Mouse (Mus musculus): ENCODE measurements around the gene Lyrm9.

Lyrm9 gene

DNA sequence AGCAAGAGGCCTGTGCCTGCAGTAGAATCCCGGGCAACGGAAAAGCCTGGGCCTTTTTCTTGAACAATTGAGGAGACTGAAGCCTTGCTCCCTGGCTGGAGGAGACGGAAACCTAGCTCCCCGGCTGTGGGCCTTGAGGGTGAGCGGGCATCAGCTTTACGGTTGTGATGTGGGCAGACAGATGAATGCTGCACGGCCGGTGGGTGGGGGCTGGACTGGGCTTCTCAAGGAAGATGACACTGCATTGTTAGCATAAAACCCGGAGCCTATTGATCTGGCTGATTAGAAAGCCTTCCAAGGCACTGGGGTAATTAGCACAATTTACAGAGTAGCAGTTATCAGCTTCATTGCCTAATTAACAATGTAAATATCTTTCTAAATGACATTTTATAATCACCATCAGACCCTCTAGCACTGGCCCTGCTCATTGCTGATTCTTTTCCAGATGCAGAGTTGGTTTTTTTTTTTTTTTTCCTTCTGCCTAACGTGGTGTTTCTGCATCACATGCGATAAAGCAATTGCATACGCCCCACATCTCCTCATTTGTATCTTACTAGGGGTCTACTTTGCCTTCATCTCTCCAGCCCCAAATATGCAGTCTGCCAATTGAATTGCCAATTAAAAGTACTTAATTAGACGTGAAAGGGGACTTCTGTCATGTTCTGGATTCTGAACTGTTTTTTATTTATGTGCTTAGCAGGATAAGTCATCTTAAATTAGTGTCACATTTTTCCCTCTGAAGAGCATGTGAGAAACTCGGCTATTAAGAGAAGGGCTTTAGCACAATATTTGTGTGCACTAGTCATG lies 10.2 kb upstream of the Lyrm9 start:
- no peak for DNase-seq

DNA sequence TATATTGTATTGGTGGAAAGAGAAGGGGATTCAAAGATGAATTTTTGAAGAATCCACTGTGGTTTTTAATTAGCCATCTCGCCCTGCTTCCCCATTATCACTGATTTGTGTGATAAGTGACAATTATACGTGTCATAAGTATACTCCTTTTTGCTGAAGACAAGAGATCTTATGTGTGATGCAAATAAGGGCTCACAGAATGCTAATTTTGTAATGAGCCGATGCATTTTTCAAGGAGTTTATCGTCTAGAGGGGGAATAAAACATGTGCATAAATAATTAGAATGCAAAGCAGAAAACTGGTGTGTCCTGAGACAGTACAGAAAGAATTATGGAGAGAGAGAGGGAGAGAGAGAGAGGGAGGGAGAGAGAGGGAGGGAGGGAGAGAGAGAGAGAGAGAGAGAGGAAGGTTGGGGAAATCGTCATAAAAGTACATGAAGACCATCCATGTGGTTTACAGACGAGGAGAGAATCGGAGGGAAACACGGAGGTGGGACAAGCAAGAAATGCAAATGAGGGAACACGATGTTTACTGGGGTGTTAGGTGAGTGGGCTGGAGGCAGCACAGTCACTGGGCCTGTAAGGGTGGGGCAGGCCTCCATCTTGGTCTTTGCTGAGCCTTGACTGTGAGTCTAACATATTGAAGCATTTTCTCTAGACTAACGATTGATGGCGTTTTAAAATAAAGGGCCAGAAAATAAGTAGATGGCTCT lies 8.9 kb upstream of the Lyrm9 start:
- no peak for DNase-seq

DNA sequence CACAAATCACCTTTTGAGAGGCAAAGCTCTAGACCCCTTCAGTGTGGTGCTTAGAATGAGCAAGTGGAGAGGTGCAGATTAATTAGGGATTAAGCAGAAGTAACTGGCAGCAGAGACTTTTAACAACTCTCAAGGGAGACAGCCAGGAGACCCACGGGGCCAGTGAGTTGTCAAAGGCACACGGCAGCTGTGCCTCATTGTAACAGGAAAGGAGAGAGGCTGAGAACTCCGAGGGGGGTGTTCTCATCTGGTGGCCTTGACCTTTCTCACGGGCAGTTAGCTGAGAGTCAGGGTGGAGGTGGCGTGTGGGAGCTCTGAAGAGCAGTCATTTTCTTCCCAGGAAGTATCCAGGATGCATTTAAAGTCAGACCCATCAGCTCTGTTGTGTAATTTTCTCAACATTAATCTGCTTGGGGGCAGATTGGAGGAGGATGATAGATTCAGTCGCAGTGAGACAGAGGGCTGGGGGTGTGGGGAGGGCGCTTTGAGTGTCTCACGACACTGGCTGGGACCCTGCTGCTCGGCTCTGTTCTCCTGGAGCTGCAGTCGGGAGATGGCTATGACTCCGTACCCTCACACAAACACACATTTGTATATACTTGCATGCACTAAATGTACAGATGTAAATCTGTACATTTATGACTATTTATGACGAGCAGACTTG lies 5.9 kb upstream of the Lyrm9 start:
- DNase-seq: no peak

DNA sequence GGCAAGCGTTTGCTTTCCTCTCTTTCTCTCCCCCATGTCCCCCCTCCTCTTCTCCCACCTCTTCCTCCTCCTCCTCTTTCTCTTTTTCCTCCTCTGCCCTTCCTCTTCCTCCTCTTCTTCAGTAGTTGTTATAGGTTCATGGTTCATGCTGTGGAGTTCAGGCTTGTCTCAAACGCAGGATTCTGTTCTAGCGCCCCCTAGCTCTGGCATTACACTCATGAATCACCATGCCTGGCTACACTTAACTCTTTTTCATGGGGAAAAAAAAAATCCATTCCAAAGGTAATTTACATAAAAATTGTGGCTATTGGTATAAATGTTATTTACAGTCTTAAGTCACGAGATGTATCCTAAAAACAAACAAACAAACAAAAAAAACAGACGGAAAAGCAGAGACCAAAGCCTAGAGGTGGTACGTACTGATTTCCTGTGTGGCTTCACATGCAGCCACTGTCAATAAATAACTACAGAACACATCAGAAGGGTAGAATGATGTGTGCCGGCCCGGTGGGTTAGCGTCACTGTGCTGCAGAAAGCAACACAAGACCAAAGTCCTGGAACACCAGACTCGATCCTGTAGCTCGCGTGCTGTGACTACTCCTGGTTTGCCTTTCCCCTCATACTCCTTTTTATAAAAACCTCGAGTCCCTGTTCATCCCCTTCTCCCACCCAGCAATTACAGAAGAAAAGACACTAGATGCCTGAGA lies 3.4 kb upstream of the Lyrm9 start:
- no peak for DNase-seq

DNA sequence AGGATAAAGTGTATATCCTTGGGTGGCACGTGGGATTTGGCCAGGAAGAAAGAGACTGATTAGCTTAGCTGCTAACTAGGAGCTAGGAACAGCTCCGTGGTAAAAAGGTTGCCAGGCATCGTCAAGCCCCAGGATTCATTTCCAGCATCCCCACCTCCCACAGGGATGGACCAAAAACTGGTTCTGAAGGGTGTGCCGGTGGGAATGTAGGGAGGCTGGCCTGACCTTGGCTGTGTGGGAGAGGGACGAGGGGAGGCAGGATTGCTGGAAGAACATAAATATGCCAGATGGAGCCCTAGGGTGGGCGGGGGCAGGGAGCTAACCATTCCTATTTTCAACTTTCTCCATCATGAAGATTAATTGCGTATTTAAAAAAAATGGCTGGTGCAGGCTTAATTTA lies 1.2 kb downstream of the Lyrm9 start:
- peak; percentile 32 for DNase-seq

DNA sequence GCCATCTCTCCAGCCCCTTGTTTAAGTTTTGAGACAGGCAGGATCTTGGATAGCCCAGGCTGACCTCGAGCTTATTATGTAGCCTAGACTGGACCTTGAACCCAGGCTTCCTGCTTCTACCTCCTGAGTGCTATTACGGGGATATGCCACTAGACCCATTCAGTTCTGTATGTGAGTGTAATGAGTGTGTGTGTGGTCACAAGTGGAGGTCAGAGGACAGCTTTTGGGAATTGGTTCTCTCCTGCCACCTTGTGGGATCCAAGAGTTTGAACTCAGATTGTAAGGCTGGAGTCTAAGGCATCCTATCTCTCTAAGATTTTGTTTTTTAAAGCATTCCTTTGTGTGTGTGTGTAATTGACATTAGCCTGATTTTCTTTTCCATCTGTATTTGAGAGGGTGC lies 2.0 kb downstream of the Lyrm9 start:
- no peak for DNase-seq

DNA sequence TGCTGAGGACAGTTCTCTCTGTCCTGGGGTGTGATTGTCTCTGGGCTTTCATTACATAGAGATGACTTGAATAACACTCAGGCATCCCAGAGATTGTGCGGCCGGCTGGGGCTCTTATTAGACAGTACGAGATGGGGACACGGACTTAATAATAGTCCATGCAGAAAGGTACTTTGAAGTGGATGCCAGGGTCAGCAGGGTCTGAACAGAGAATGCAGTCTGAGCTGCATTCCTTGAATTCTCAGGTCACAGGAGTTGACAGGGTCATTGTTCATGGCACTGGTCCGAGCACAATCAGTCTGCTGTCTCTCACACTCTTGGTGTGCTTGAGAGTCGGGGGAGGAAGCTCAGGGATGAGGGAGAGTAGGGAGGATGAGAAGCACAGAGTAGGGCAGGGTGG lies 3.0 kb downstream of the Lyrm9 start:
- no peak for DNase-seq

DNA sequence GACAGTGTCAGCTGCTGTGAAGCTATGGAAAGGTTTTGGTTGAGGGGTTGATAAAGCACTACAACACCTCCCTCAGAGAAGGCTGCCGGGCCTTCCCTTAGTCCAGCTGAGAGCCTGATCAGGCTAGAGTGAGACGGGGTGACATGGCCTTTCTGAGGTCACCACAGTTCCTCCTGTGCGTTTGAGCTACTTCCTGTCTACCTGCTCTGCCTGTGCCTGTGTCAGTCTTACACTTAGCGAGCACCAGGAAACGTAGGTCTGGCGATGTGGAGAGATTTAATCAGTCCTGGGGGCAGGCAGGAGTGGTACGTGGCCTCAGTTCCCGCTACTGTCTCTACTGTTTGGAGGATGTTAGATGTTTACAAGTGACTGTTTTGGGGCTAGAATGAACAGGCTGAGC lies 3.8 kb downstream of the Lyrm9 start:
- DNase-seq: no peak

DNA sequence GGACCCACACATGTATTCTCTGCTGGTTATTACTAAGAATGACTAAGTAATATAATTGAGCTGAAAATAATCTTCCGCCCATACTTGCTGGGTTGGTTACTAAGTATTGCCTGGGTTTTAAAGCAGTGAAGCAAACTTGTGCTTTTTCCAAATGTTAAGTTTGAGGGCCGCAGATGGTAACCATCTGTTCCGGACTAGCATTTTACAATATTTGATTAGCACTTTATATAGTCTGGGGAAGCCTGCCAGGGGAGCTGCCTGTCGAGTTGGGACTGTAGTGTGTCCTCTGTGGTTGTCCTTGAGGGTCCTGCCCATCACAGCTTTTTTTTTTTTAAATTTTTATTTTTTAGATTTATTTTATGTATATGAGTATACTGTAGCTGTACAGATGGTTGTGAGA lies 5.3 kb downstream of the Lyrm9 start:
- no peak for DNase-seq

DNA sequence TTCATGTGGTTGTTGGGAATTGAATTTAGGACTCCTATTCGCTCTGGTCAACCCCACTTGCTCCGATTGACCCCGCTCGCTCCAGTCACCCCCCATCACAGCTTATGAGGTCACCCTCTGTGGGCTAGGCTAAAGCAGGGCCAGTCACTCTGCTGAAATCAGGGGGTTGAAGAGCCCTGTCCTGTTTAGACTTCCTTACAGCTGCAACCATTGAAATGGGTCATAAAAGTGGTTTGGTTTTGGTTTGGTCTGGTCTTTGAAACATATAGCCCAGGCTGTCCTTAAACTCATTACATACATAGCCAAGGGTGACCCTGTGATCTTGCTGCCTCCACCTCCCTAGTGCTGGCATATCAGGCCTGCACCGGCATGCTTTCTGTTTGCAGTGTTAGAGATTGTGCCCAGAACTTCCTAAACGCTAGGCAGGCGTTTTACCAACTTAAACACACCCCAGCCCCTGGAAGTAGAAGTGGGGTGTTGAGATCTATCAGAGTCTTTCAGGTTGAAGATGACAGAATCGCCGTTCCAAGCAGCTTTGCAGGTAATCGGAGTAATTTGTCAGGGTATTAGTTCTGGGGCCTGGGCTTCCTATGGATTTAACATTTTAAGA lies 5.8 kb downstream of the Lyrm9 start:
- DNase-seq: no peak

DNA sequence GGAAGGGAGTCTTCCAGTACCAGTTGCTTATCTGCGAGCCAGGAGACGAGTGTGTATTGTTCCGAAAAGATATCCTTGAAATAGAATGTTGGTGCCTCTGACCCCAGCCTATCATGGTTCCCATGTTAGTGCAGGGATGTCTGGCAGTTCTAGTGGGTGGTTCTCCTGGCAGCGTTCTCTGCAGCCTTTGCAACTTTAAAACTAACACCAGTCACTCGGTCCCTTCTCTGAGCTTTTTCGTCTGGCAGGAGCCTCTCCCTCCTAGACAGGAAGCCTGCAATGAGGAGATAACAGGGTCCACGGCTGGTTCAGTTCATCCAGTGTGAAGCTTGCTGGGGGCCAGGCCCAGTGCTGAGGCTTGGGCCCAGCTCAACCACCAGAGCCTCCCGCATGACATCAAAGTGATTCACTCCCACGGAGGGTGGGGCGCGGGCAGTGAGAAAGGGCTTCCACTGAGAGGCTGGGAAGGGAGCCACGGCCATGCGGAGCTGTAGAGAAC lies 6.5 kb downstream of the Lyrm9 start:
- no peak for DNase-seq

DNA sequence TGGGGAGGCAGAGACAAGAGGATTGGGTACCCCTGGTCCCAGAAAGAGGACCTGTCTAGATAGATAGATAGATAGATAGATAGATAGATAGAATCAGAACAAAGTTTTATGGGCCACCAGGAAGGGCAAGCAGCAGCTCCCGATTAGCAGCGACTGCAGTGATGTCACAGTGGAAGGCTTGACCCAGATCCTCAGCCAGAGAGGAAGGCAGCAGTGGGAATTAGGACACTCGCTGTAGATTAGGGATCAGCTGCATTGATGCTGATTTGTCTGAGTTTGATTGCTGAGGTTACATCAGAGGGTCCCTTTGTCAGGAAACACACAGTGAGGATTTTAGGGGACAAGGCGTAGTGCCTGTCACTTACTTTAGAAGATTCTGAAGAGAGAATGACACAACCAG lies 10.1 kb downstream of the Lyrm9 start:
- no peak for DNase-seq

DNA sequence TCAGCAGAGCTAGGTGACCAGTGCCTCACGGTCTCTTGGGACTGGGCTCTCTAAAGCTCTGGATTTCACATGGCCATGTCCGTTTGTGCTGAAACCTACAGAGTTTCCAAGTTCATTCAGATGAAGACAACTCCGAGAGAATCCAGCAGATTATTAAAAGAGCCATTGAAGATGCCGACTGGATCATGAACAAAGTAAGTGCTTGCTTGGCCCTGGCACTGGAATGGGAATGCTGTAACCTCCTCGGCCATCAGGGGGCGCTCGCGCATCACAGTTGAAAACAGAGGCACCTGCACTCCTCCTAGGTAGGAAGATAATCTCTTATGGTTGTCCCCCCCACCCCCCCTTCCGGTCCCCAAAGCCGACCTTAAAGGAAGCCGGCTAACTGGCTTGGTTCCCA lies 11.6 kb downstream of the Lyrm9 start:
- DNase-seq: peak; percentile 55

DNA sequence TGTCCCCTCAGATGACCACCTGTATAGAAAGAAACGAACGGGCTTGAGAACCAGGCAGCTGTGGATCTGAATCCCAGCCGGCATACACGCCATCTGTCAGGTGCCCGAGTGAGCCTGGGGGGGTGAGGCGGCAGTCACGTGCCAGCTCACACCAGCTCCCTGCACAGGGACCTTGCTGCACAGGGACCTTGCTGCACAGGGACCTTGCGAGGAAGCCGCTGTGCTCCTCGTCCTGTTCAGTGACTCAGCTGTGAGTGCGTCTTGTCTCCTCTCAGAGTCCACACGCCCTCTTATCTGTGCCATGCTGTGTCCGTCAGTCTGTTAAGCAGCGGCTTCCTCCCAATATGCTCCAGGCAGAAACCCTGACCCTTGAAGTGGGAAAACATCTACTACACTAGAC lies 13.1 kb downstream of the Lyrm9 start:
- DNase-seq: no peak

DNA sequence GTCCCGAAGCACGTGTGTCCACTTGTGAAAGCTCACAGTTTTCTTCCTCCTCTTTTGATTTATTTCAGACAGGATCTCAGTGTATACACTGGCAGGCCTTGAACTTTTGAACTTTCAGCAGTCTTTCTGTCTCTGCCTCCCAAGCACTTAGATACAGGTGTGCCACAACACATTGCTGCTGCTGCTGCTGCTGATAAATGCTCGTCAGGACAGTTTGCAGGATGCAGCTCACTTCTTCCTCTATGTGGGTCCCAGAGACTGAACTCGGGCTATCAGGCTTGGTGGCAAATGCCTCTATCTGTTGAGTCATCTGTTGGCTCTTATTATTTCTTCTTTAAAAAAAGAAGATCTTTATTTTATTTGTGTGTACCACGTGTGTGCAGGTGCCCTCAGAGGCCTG lies 13.8 kb downstream of the Lyrm9 start:
- no peak for DNase-seq

DNA sequence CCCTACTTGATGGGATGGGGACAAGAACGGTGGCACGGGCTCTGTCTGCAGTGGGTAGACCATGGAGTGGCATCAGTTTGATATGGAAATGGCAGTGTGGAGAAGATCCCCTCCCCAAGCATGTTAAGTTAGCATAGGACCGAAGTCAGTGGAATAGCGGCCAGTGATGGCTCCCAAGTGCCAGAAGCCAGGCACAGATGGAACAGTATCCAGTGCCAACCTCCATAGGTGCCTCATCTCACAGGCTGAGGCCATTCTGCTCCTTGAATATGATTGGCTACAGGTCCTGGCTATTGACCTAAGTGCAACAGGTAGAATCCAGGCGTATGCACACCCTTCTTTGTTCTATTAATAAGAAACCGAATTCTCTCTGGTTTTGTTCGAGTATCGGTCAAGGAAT lies 15.6 kb downstream of the Lyrm9 start:
- no peak for DNase-seq

DNA sequence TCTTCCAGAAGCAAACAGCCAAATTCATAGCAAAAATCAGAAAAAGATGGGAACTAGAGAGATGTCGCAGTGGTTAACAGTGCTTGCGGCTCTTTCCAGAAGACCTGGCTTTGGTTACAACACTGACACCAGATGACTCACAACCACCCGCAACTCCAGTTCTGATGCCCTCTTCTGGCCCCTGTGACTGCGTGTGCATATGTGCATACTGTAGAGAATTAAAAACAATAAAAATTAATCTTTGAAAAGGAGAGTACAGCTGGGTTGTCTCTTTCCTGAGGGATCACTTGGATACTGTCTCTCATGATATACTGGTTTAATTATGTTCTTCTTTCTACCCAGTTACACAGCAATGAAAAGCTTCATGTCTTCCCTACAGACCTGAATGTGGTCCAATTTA lies 20.2 kb downstream of the Lyrm9 start:
- no peak for DNase-seq

DNA sequence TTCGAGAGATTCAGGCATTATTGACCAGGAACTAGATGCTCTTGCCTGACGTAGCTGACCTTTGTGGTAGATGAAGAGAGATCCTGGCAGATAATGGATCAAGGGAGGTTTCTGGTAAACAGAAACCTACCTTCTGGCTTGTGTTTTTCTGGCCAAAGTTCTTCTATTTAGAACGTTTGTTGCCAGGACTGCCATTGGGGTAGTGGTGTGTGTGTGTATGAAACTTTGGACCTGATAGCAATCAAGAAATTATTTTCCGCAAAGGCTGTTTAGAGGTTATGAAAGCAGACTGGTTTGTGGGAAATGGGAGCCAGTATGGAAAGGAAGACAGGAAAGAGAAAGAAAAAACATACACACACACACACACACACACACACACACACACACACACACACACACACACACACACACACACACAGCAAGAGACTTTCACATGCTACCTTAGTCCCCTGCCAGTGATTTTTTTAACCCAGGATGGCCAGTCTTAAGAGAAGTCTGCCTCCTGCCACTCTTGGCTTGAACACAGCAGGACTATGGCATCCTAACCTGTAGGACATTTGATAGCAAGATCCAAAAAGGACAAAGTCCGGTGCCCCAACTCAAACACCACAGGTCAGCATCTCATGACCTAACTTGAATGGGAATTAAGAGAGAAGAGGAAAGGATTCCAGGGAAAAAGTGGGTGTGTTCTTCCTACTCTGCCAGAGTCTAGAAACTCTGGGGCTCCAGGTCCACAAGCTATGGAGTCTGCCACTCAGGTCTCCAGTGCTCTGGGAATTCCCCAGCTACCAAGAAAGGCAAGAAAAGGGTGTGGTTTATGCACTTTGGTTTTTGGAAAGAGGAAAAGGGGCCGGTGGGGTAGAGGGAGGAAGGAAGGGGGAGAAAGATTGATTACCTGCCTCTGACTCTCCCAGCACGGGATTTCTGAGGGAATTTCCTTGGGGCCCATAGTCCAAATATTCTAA lies 21.8 kb downstream of the Lyrm9 start:
- no peak for DNase-seq

DNA sequence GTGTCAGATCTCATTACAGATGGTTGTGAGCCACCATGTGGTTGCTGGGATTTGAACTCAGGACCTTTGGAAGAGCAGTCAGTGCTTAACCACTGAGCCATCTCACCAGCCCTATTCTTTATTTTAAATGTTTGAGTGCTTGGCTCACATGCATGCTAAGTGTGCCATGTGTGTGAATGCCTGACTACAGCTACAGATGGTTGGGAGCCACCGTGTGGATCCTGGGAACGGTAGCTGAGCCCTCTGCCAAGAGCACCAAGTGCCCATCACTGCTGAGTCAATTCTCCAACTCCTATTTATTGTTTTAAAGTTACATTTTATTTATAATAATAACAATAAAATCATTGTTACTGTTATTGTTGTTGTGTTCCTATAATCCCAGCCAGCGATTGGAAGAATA lies 23.5 kb downstream of the Lyrm9 start:
- DNase-seq: no peak

DNA sequence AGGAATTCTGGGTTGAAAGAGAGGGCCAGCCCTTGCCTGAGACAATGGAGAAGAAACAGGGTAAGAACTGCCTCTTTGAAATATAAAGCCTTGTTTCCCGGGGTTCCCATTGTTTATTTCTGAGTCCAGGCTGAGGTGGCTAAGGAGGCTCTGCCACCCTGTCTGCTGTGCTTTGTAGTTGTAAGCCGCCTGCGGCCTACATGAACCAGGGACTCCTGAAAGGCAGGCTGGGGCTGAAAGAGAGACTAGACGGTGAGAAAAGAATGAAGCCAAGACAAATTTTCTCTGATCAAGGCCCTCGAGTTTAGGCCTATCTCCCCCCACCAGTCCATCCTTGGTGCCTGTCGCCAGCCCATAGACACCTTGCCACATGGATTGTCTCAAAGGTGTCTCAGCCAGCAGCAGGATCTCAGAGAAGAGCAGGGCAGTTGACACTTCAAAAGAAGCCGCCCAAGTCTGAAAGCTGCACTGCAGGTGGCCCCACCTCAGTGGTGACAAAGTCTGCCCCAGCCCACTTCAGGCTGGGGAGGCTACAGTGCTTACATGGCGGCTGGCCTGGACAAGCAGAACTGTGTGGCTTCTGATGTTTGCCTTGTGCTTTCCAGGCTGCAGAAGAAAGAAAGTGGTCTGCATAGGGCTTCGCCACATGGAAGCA lies 25.0 kb downstream of the Lyrm9 start:
- no peak for DNase-seq

DNA sequence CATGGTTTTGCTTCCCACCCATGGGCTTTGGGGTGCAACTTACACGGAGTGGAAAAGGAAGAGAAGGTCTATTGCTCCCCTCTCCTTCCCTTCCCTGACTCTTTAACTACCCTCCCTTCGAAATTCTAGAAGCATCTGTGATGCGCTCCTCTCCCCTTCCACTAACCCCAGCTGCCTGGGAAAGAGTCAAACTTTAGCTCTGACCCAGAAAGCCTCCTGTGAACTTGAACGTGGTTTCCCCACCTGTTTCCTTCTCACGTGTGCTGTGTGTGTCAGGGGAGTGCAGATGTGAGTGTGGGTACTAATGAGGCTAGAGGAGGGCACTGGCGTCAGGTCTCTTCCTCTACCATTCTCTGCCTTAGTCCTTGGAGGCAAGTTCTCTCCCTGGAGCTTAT lies 25.5 kb downstream of the Lyrm9 start:
- DNase-seq: no peak
